Mouse (Mus musculus): ENCODE measurements around the gene Bex1. TPM values are rescaled to one million over a fixed set of nuclear protein-coding genes. Genes with fewer than 3 reads are reported as not detected.

The Bex1 gene
- total and polyA plus RNA-seq, 3 experiments: not detected

DNA sequence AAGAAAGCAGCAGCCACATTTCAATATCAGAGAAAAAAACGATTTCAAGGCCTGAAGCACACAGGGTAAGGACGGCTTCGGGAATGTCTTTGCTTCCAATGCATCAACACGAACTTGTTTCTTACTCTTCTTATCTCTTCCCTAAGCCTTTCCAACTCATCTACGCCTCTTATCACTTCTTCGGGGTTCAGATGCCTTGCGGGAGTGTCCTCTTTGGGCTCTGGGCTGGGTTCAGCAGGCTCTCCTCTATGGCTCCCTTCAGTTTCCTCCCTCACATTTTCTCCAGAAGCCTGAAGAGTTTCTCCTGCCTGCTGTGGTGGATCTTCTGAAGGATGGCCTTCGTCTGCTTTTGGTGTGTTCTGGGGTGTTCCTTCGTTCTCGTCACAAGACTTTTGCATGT, 44.7 kb downstream of the Bex1 start:
- Histone ChIP-seq H3K27me3 (replicated peaks) (no peaks in the 10 kb centered on the region), H3K4me3 (replicated peaks in 1 of 3; ENCODE audit: low read depth in 2 of 3, low read length in 2 of 3, poor library complexity in 1 of 3) (no peak overlapping the region), H3K9ac (ENCODE audit: insufficient read depth, low read depth) (no peak overlapping the region), H3K79me2 (replicated peaks; ENCODE audit: control insufficient read depth, extremely low read depth, insufficient read depth, poor library complexity, severe bottlenecking) (no peaks in the 10 kb centered on the region), H3K9me3 (replicated peaks; ENCODE audit: low read length) (no peaks in the 10 kb centered on the region), H3K4me1 (ENCODE audit: control insufficient read depth in 1 of 2, insufficient read depth in 2 of 2) (no peaks in the 10 kb centered on the region), H3K27ac (ENCODE audit: insufficient read depth, low read depth) (no peak overlapping the region), H3K36me3 (replicated peaks in 1 of 2; ENCODE audit: control insufficient read depth in 1 of 2, insufficient read depth in 1 of 2, low read length in 1 of 2) (no peaks in the 10 kb centered on the region), H3K4me2 (ENCODE audit: insufficient read depth, low read depth, poor library complexity, severe bottlenecking) (no peak overlapping the region)
- no peak for DNase-seq (ENCODE audit: extremely low read depth)
- in situ Hi-C loops (cut with MboI; ENCODE audit: low pct_ligation_motif_present, low pct_unique_long_range_greater_than_20kb, low sequenced_read_pairs) (no loop called here), dilution Hi-C loops (cut with MboI; ENCODE audit: extremely low pct_ligation_motif_present, extremely low pct_unique_long_range_greater_than_20kb, low sequenced_read_pairs) (no loop called here)
- TF ChIP-seq E2F4 (IDR thresholded peaks at IDR 0.05; ENCODE audit: insufficient replicate concordance, low read depth, low read length) (no peak), BHLHE40 (IDR thresholded peaks at IDR 0.05; ENCODE audit: low read depth, low read length) (no peak), HCFC1 (IDR thresholded peaks at IDR 0.05; ENCODE audit: low read depth, low read length) (no peak)

Other genes starting within 250 kb of the Bex1 start
- 0.13 TPM in 1 of 2 replicates, not detected in the other for gene Arxes2, start 221.7 kb downstream of the Bex1 start, total RNA-seq (2012; rRNA removed)
- 0.28 and 0.59 TPM in 2 replicates for gene Arxes2, start 221.7 kb downstream of the Bex1 start, total RNA-seq (2014; rRNA removed)
- gene Arxes2, start 221.7 kb downstream of the Bex1 start, polyA plus RNA-seq (2012; ENCODE audit: insufficient read length, low read depth): 0.48 and 0.50 TPM in 2 replicates
- not detected in 2 replicates for gene Arxes1, start 182.1 kb downstream of the Bex1 start, total RNA-seq (2012; rRNA removed)
- not detected in 2 replicates for gene Arxes1, start 182.1 kb downstream of the Bex1 start, total RNA-seq (2014; rRNA removed)
- gene Arxes1, start 182.1 kb downstream of the Bex1 start, polyA plus RNA-seq (2012; ENCODE audit: insufficient read length, low read depth): not detected in 2 replicates
- gene Bex2, start 147.3 kb downstream of the Bex1 start, total RNA-seq (2012; rRNA removed): not detected in 2 replicates
- gene Bex2, start 147.3 kb downstream of the Bex1 start, total RNA-seq (2014; rRNA removed): not detected in 2 replicates
- gene Bex2, start 147.3 kb downstream of the Bex1 start, polyA plus RNA-seq (2012; ENCODE audit: insufficient read length, low read depth): not detected in 2 replicates
- 0.59 and 1.1 TPM in 2 replicates for gene Nxf3, start 130.3 kb downstream of the Bex1 start, total RNA-seq (2012; rRNA removed)
- gene Nxf3, start 130.3 kb downstream of the Bex1 start, total RNA-seq (2014; rRNA removed): 0.19 TPM in 1 of 2 replicates, not detected in the other
- 0.13 TPM in 1 of 2 replicates, not detected in the other for gene Nxf3, start 130.3 kb downstream of the Bex1 start, polyA plus RNA-seq (2012; ENCODE audit: insufficient read length, low read depth)
- gene Bex4, start 76.5 kb downstream of the Bex1 start, total RNA-seq (2012; rRNA removed): not detected in 2 replicates
- gene Bex4, start 76.5 kb downstream of the Bex1 start, total RNA-seq (2014; rRNA removed): not detected in 2 replicates
- not detected in 2 replicates for gene Bex4, start 76.5 kb downstream of the Bex1 start, polyA plus RNA-seq (2012; ENCODE audit: insufficient read length, low read depth)
- 5.8 and 7.0 TPM in 2 replicates for gene Tceal8, start 43.2 kb downstream of the Bex1 start, total RNA-seq (2012; rRNA removed)
- 0.63 and 0.67 TPM in 2 replicates for gene Tceal8, start 43.2 kb downstream of the Bex1 start, total RNA-seq (2014; rRNA removed)
- gene Tceal8, start 43.2 kb downstream of the Bex1 start, polyA plus RNA-seq (2012; ENCODE audit: insufficient read length, low read depth): 1.1 and 1.3 TPM in 2 replicates
- gene Tceal5, start 11.6 kb downstream of the Bex1 start, total RNA-seq (2012; rRNA removed): 0.30 TPM in 1 of 2 replicates, not detected in the other
- not detected in 2 replicates for gene Tceal5, start 11.6 kb downstream of the Bex1 start, total RNA-seq (2014; rRNA removed)
- gene Tceal5, start 11.6 kb downstream of the Bex1 start, polyA plus RNA-seq (2012; ENCODE audit: insufficient read length, low read depth): not detected in 2 replicates
- gene Tceal7, start 734 bp downstream of the Bex1 start, total RNA-seq (2012; rRNA removed): not detected in 2 replicates
- not detected in 2 replicates for gene Tceal7, start 734 bp downstream of the Bex1 start, total RNA-seq (2014; rRNA removed)
- gene Tceal7, start 734 bp downstream of the Bex1 start, polyA plus RNA-seq (2012; ENCODE audit: insufficient read length, low read depth): not detected in 2 replicates
- 79.9 and 80.4 TPM in 2 replicates for gene Tceal9, start 29.6 kb upstream of the Bex1 start, total RNA-seq (2012; rRNA removed)
- gene Tceal9, start 29.6 kb upstream of the Bex1 start, total RNA-seq (2014; rRNA removed): 197 and 242 TPM in 2 replicates
- 147 and 148 TPM in 2 replicates for gene Tceal9, start 29.6 kb upstream of the Bex1 start, polyA plus RNA-seq (2012; ENCODE audit: insufficient read length, low read depth)
- 118 and 124 TPM in 2 replicates for gene Bex3, start 54.7 kb upstream of the Bex1 start, total RNA-seq (2012; rRNA removed)
- 87.0 and 87.4 TPM in 2 replicates for gene Bex3, start 54.7 kb upstream of the Bex1 start, total RNA-seq (2014; rRNA removed)
- gene Bex3, start 54.7 kb upstream of the Bex1 start, polyA plus RNA-seq (2012; ENCODE audit: insufficient read length, low read depth): 228 and 235 TPM in 2 replicates